Mouse (Mus musculus) stomach, postnatal 0 days (tissue): Measurements from ENCODE around the gene Il17re. TPM values are rescaled to one million over a fixed set of nuclear protein-coding genes. Genes with fewer than 3 reads are reported as not detected.

ENCODE experiments used
- ATAC-seq: fragments of 200-750 bp; cut with Nextera tagmentation; 2 replicates; pipeline ENCODE4 v1.8.0; 2017; ENCODE audit not compliant: low FRiP score, low TSS enrichment
- DNase-seq: peaks from one replicate; pipeline ENCODE4 v3.0.0-alpha.2; 2016; ENCODE audit warnings: low spot score
- H3K27ac ChIP-seq: fragments of 300-500 bp; sonication (generic); replicated peaks from 2 replicates; pipeline ENCODE4 v1.5.1; 2014; ENCODE audit warnings: mild to moderate bottlenecking, control low read depth
- H3K27me3 ChIP-seq: fragments of 300-500 bp; sonication (generic); 2 replicates; pipeline ENCODE4 v1.6.1; 2014; ENCODE audit warnings: low read length; ENCODE audit not compliant: control insufficient read depth, insufficient read depth
- H3K36me3 ChIP-seq: fragments of 300-500 bp; sonication (generic); 2 replicates; pipeline ENCODE4 v1.6.1; 2014; ENCODE audit warnings: low read length, mixed read lengths; ENCODE audit not compliant: control insufficient read depth, insufficient read depth
- H3K4me1 ChIP-seq: fragments of 300-500 bp; sonication (generic); replicated peaks from 2 replicates; pipeline ENCODE4 v1.6.1; 2014; ENCODE audit warnings: antibody characterized with exemption; ENCODE audit not compliant: control insufficient read depth, insufficient read depth
- H3K4me2 ChIP-seq: fragments of 300-500 bp; sonication (generic); replicated peaks from 2 replicates; pipeline ENCODE4 v1.6.1; 2014; ENCODE audit warnings: low read depth, mild to moderate bottlenecking, control low read depth, moderate library complexity
- H3K4me3 ChIP-seq: fragments of 300-500 bp; sonication (generic); 2 replicates; pipeline ENCODE4 v1.5.1; 2014; ENCODE audit warnings: low read depth, low read length, control low read depth
- H3K9ac ChIP-seq: fragments of 300-500 bp; sonication (generic); 2 replicates; pipeline ENCODE4 v1.6.1; 2014; ENCODE audit warnings: mild to moderate bottlenecking, low read length, control low read depth, mixed read lengths
- H3K9me3 ChIP-seq: fragments of 300-500 bp; sonication (generic); 2 replicates; pipeline ENCODE4 v1.6.1; 2016; ENCODE audit warnings: low read length; ENCODE audit not compliant: control insufficient read depth
- CTCF ChIP-seq: IDR thresholded peaks from 2 replicates; pipeline ENCODE4 v1.5.1; 2016; ENCODE audit warnings: antibody characterized with exemption, low read depth, mild to moderate bottlenecking, moderate library complexity
- EP300 ChIP-seq: optimal IDR thresholded peaks from 2 replicates; pipeline ENCODE3; 2016; ENCODE audit warnings: antibody characterized with exemption
- WGBS: fragments of 180-500 bp; shearing (Covaris S2); extraction: QIAGEN DNeasy Blood & Tissue Kit; methylation state at CpG from one replicate; pipeline ENCODE4 v1.1.7; 2014; 5-methylcytosine and 5-hydroxymethylcytosine counted together
- polyA plus RNA-seq: library from polyadenylated mRNA; unstranded; fragments of >200 nt; fragmentation: Nextera tagmentation; extraction: Ambion mirVana; gene quantifications from 2 replicates; pipeline ENCODE4 v1.2.1, GENCODE M21; 2015

Gene Il17re
- polyA plus RNA-seq, 1 experiment from 2014 or later: 25.5 TPM

DNA sequence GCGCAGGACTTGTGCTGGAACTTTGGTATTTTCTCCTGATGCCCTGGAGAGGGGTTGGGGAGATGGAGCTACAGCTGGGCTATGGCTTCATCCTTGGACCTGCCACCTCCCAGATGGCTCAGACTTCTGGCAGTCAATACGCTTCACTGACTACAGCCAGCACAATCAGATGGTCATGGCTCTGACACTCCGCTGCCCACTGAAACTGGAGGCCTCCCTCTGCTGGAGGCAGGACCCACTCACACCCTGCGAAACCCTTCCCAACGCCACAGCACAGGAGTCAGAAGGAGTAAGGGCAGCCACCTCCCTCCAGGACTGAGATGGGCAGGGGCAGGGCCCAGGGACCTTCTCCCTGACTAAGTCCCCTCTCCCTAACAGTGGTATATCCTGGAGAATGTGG, 7.3 kb downstream of the Il17re start:
- Histone ChIP-seq H3K9ac (no peak overlapping the region), H3K27ac (no peak overlapping the region), H3K36me3 (no peaks in the 10 kb centered on the region), H3K4me1 (no peaks in the 10 kb centered on the region), H3K27me3 (no peaks in the 10 kb centered on the region), H3K4me2 (no peak overlapping the region), H3K4me3 (no peak overlapping the region), H3K9me3 (no peaks in the 10 kb centered on the region)
- ATAC-seq (no peak; the same call in 1 of the 2 replicates), DNase-seq (no peak)
- WGBS: 55% methylated on average over 5 of the region's 5 CpGs
- TF ChIP-seq CTCF: peak; percentile 66
- TF ChIP-seq EP300: no peak

DNA sequence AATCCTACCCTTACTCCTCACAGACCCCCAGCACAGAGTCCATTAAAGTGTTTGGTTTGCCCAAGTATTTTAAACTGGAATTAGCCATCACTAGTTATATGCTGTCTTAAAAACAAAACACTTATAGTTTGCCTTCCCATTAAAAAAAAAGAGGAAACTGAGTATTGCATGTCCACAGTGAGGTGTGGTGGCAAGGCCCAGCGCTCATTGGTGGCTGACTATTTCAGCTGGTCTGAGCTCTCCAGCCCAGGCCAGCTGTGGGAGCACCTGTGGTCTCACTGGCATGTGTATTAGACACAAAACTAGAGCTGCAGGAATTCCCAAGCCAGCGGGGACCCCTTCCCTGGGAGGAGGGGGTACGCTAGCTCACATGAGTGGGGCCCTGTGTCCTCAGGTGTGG, 10.2 kb downstream of the Il17re start:
- peaks cover 8% of the 10 kb centered on the region for H3K4me1 ChIP-seq
- DNase-seq: no peak

DNA sequence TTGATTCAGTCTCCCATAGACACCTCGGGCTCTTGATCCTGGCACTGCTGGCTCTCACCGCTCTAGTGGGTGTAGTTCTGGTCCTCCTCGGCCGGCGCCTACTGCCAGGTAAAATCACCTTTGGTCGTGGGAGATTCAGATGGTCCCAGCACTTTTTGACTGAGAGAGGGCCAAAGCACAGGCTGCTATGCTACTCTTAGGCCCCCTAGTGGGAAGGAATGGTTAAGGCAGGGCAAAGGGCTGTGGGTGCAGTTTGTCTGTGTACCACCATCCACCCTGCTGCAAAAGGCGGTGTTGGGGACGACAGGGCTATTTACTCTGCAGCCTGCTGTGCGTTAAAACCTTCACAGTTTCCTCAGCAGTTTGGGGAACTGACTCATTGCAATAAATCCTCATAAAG, 10.7 kb downstream of the Il17re start:
- Histone ChIP-seq H3K4me3 (peak overlapping the region; percentile 39), H3K9ac (peak overlapping the region; percentile 50), H3K9me3 (no peaks in the 10 kb centered on the region), H3K4me2 (peak overlapping the region; percentile 65), H3K4me1 (peaks cover 8% of the 10 kb centered on the region), H3K36me3 (no peaks in the 10 kb centered on the region), H3K27me3 (no peaks in the 10 kb centered on the region), H3K27ac (peak overlapping the region; percentile 76; the same call in 1 of the 2 replicates)
- TF ChIP-seq EP300 (no peak), CTCF (peak; percentile 79)
- ATAC-seq (peak; percentile 60), DNase-seq (peak; percentile 80)
- 12% methylated on average over 9 of the region's 9 CpGs for WGBS

More for the DNA sequence above, 10.2 kb downstream of the Il17re start:
- Histone ChIP-seq H3K9ac (no peak overlapping the region), H3K4me3 (no peak overlapping the region), H3K9me3 (no peaks in the 10 kb centered on the region), H3K27me3 (no peaks in the 10 kb centered on the region), H3K27ac (no peak overlapping the region), H3K36me3 (no peaks in the 10 kb centered on the region), H3K4me2 (no peak overlapping the region)
- no peak for ATAC-seq
- no peak for TF ChIP-seq EP300
- TF ChIP-seq CTCF: no peak
- WGBS: 71% methylated on average over 3 of the region's 3 CpGs

DNA sequence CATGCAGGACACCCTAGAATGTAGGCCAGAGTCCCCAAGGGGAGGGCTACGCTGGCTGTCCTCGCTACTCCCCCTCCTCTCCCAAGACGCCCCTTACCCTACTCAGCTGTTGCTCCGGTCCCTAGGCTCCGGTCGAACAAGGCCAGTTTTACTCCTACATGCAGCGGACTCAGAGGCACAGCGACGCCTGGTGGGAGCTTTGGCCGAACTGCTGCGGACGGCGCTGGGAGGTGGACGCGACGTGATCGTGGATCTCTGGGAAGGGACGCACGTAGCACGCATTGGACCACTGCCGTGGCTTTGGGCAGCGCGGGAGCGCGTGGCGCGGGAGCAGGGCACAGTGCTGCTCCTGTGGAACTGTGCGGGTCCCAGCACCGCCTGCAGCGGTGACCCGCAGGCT, 11.1 kb downstream of the Il17re start:
- ATAC-seq (peak; percentile 72), DNase-seq (peak; percentile 86)
- Histone ChIP-seq H3K36me3 (no peaks in the 10 kb centered on the region), H3K4me2 (peak overlapping the region; percentile 65), H3K4me3 (peak overlapping the region; percentile 39), H3K9me3 (no peaks in the 10 kb centered on the region), H3K4me1 (peaks cover 8% of the 10 kb centered on the region), H3K27ac (peak overlapping the region; percentile 76; the same call in 1 of the 2 replicates), H3K27me3 (no peaks in the 10 kb centered on the region), H3K9ac (peak overlapping the region; percentile 50)
- TF ChIP-seq CTCF: peak; percentile 85
- TF ChIP-seq EP300: no peak
- 5% methylated on average over 31 of the region's 31 CpGs for WGBS

DNA sequence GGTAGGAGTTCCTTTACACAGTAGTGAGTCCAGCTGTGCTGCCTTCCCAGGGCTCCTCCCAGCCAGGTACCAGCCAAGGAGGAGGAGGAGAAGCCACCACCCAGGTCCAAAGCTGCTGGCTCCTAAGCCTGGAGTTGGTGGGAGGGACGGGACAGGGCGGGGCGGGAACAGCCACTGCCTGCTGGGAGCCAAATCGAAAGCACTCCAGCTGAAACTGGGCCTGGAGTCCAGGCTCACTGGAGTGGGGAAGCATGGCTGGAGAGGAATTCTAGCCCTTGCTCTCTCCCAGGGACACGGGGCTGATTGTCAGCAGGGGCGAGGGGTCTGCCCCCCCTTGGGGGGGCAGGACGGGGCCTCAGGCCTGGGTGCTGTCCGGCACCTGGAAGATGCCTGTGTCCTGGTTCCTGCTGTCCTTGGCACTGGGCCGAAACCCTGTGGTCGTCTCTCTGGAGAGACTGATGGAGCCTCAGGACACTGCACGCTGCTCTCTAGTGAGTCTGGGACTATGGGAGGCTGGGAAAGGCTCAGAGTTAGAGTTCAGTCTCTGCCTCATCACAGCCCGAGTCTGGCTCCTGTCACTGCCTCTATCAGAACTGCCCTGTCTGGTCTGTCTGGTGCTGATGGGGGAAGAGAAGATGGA, 13.1 kb downstream of the Il17re start, which contains the start of gene Il17rc:
Il17rc (plus strand) TSS at position 131 of the 640 bp plus-strand sequence.
- H3K9me3 ChIP-seq: no peaks in the 10 kb centered on the region
- H3K27ac ChIP-seq: peak within 1 kb of the TSS; percentile 94
- peak within 1 kb of the TSS; percentile 74 for H3K4me2 ChIP-seq
- TF ChIP-seq EP300 (no peak), CTCF (no peak)
- no peaks in the 10 kb centered on the region for H3K27me3 ChIP-seq
- H3K4me1 ChIP-seq: peaks cover 8% of the 10 kb centered on the region
- peak within 1 kb of the TSS; percentile 44 for H3K4me3 ChIP-seq
- H3K36me3 ChIP-seq: no peaks in the 10 kb centered on the region
- WGBS: 20% methylated on average over 11 of the region's 12 CpGs
- DNase-seq: peak; percentile 91
- peak within 1 kb of the TSS; percentile 73 for H3K9ac ChIP-seq
- peak; percentile 79 for ATAC-seq

GRCm38 (mm10) chr6:113472061-113472460, 13.8 kb downstream of the Il17re start:
- Histone ChIP-seq H3K4me2 (peak overlapping the region; percentile 74), H3K9ac (peak overlapping the region; percentile 73), H3K27ac (peak overlapping the region; percentile 94), H3K4me1 (peaks cover 8% of the 10 kb centered on the region), H3K9me3 (no peaks in the 10 kb centered on the region), H3K36me3 (no peaks in the 10 kb centered on the region), H3K4me3 (peak overlapping the region; percentile 44), H3K27me3 (no peaks in the 10 kb centered on the region)
- peak; percentile 58 for TF ChIP-seq CTCF
- no peak for TF ChIP-seq EP300
- ATAC-seq (peak; percentile 50), DNase-seq (peak; percentile 69)
- WGBS: 43% methylated on average over 10 of the region's 10 CpGs
